Mouse (Mus musculus) T-helper 17 cell (primary cell): Measurements from ENCODE around the gene Tead3.

ENCODE experiments used
- in situ Hi-C, 2 experiments: fragments of 300-600 bp; cut with MboI, MseI; formaldehyde crosslinking; loops; 1 replicate in 1 of 2; 2 replicates in 1 of 2; pipeline ENCODE4 v1.15.1; 2025; ENCODE audit warnings: high pct_unique_total_duplicates in 2 of 2

The Tead3 gene

GRCm38 (mm10) chr17:28350466-28351352 is at the start of gene Tead3:
Tead3 (minus strand) TSS chr17:28350817.
- in situ Hi-C loops, result no loop called here

GRCm38 (mm10) chr17:28394994-28395393 is 44.4 kb upstream of the Tead3 start:
- in situ Hi-C loops, result no loop called here

GRCm38 (mm10) chr17:28394051-28394765 is 43.6 kb upstream of the Tead3 start:
- in situ Hi-C loops, result no loop called here

GRCm38 (mm10) chr17:28391568-28392432 is 41.2 kb upstream of the Tead3 start:
- in situ Hi-C loops, result no loop called here

GRCm38 (mm10) chr17:28388534-28388933 is 37.9 kb upstream of the Tead3 start:
- in situ Hi-C loops, result loop anchor here (5.0 kb wide), 1 partner anchor 139 kb away; no protein-coding TSS in a partner anchor

GRCm38 (mm10) chr17:28386150-28386905 is 35.7 kb upstream of the Tead3 start:
- in situ Hi-C loops, result loop anchor here (5.0 kb wide), 1 partner anchor 141 kb away; no protein-coding TSS in a partner anchor

- in situ Hi-C loops, result no loop called here
Observed at GRCm38 (mm10) chr17:28384298-28384697, 33.7 kb upstream of the Tead3 start.

- in situ Hi-C loops, result no loop called here
Observed at GRCm38 (mm10) chr17:28380255-28380654, 29.6 kb upstream of the Tead3 start.

- in situ Hi-C loops, result loop anchor here in 1 of 2 experiments (10.0 kb wide), 1 partner anchor 1311 kb away; no protein-coding TSS in a partner anchor
Observed at GRCm38 (mm10) chr17:28375592-28376061, 25.0 kb upstream of the Tead3 start.

GRCm38 (mm10) chr17:28374494-28374893 is 23.9 kb upstream of the Tead3 start:
- in situ Hi-C loops, result loop anchor here in 1 of 2 experiments (10.0 kb wide), 1 partner anchor 1310 kb away; no protein-coding TSS in a partner anchor

- in situ Hi-C loops, result loop anchor here in 1 of 2 experiments (10.0 kb wide), 1 partner anchor 1309 kb away; no protein-coding TSS in a partner anchor
Observed at GRCm38 (mm10) chr17:28373821-28374220, 23.2 kb upstream of the Tead3 start.

- in situ Hi-C loops, result loop anchor here in 1 of 2 experiments (10.0 kb wide), 1 partner anchor 1307 kb away; no protein-coding TSS in a partner anchor
Observed at GRCm38 (mm10) chr17:28371941-28372340, 21.3 kb upstream of the Tead3 start.

- in situ Hi-C loops, result loop anchor here in 1 of 2 experiments (10.0 kb wide), 1 partner anchor 1306 kb away; no protein-coding TSS in a partner anchor
Observed at GRCm38 (mm10) chr17:28371286-28371685, 20.7 kb upstream of the Tead3 start.

GRCm38 (mm10) chr17:28369056-28369455 is 18.4 kb upstream of the Tead3 start:
- in situ Hi-C loops, result no loop called here

GRCm38 (mm10) chr17:28368449-28368848 is 17.8 kb upstream of the Tead3 start:
- in situ Hi-C loops, result no loop called here

- in situ Hi-C loops, result no loop called here
Observed at GRCm38 (mm10) chr17:28365122-28365521, 14.5 kb upstream of the Tead3 start, which contains the start of gene Tulp1. Tulp1 (minus strand) TSS chr17:28365222.

GRCm38 (mm10) chr17:28363507-28363906 is 12.9 kb upstream of the Tead3 start:
- in situ Hi-C loops, result no loop called here

GRCm38 (mm10) chr17:28362653-28363292 is 12.2 kb upstream of the Tead3 start:
- in situ Hi-C loops, result no loop called here

- in situ Hi-C loops, result no loop called here
Observed at GRCm38 (mm10) chr17:28361921-28362652, 11.5 kb upstream of the Tead3 start.
